Mouse (Mus musculus) stomach, postnatal 0 days (tissue): ENCODE measurements around the gene Arpp21.

Source experiments
- CTCF ChIP-seq: IDR thresholded peaks from 2 replicates; pipeline ENCODE4 v1.5.1; 2016; ENCODE audit warnings: antibody characterized with exemption, low read depth, mild to moderate bottlenecking, moderate library complexity
- EP300 ChIP-seq: optimal IDR thresholded peaks from 2 replicates; pipeline ENCODE3; 2016; ENCODE audit warnings: antibody characterized with exemption

GRCm38 (mm10) chr9:112215030-112215806 is 20.5 kb downstream of the Arpp21 start:
- TF ChIP-seq EP300, result no peak
- TF ChIP-seq CTCF, result no peak
